Mouse (Mus musculus): ENCODE measurements around the gene Brca1. TPM values are rescaled to one million over a fixed set of nuclear protein-coding genes. Genes with fewer than 3 reads are reported as not detected.
"Not testable (repeated sequence)": the region's sequence is repeated elsewhere in the genome, so short reads cannot be mapped to it uniquely, and the experiment has no call there.

Brca1 gene
- polyA plus RNA-seq, 1 experiment from 2014 or later: 2.1 TPM

GRCm38 (mm10) chr11:101458217-101458616 lies 93.5 kb downstream of the Brca1 start:
- H3K36me3 ChIP-seq (ENCODE audit: inconsistent target): peaks cover 79% of the 10 kb centered on the region
- no peak overlapping the region for H3K27ac ChIP-seq
- 96% methylated on average over 12 of the region's 12 CpGs for WGBS (ENCODE audit: missing documents)
- no peak overlapping the region for H3K4me3 ChIP-seq (ENCODE audit: inconsistent target)
- H3K79me2 ChIP-seq (ENCODE audit: inconsistent target): peaks cover 84% of the 10 kb centered on the region

- no peak overlapping the region for H3K4me3 ChIP-seq (ENCODE audit: inconsistent target)
- H3K79me2 ChIP-seq (ENCODE audit: inconsistent target): peaks cover 84% of the 10 kb centered on the region
- H3K36me3 ChIP-seq (ENCODE audit: inconsistent target): peaks cover 83% of the 10 kb centered on the region
- no peak overlapping the region for H3K27ac ChIP-seq
- WGBS (ENCODE audit: missing documents): 88% methylated on average over 9 of the region's 9 CpGs
Measured at GRCm38 (mm10) chr11:101457631-101458030, 94.1 kb downstream of the Brca1 start.

- 92% methylated on average over 7 of the region's 7 CpGs for WGBS (ENCODE audit: missing documents)
- Histone ChIP-seq H3K27ac (no peak overlapping the region), H3K4me3 (ENCODE audit: inconsistent target) (no peak overlapping the region), H3K36me3 (ENCODE audit: inconsistent target) (peaks cover 74% of the 10 kb centered on the region), H3K79me2 (ENCODE audit: inconsistent target) (peaks cover 84% of the 10 kb centered on the region)
Measured at GRCm38 (mm10) chr11:101455627-101456026, 96.1 kb downstream of the Brca1 start.

GRCm38 (mm10) chr11:101454702-101455101 lies 97.1 kb downstream of the Brca1 start:
- Histone ChIP-seq H3K36me3 (ENCODE audit: inconsistent target) (peaks cover 65% of the 10 kb centered on the region), H3K27ac (no peak overlapping the region), H3K4me3 (ENCODE audit: inconsistent target) (no peak overlapping the region), H3K79me2 (ENCODE audit: inconsistent target) (peaks cover 84% of the 10 kb centered on the region)
- 89% methylated on average over 6 of the region's 6 CpGs for WGBS (ENCODE audit: missing documents)

- Histone ChIP-seq H3K4me3 (ENCODE audit: inconsistent target) (no peak overlapping the region), H3K27ac (no peak overlapping the region), H3K36me3 (ENCODE audit: inconsistent target) (peaks cover 41% of the 10 kb centered on the region), H3K79me2 (ENCODE audit: inconsistent target) (peaks cover 89% of the 10 kb centered on the region)
- WGBS (ENCODE audit: missing documents): 49% methylated on average over 10 of the region's 10 CpGs
Measured at GRCm38 (mm10) chr11:101452093-101452774, 99.5 kb downstream of the Brca1 start.

- 91% methylated on average over 4 of the region's 10 CpGs for WGBS (ENCODE audit: missing documents)
- Histone ChIP-seq H3K27ac (no peak overlapping the region), H3K4me3 (ENCODE audit: inconsistent target) (no peak overlapping the region), H3K79me2 (ENCODE audit: inconsistent target) (peaks cover 82% of the 10 kb centered on the region), H3K36me3 (ENCODE audit: inconsistent target) (peaks cover 34% of the 10 kb centered on the region)
Measured at GRCm38 (mm10) chr11:101451536-101451935, 100.2 kb downstream of the Brca1 start.

- Histone ChIP-seq H3K4me3 (ENCODE audit: inconsistent target) (no peak overlapping the region), H3K36me3 (ENCODE audit: inconsistent target) (peaks cover 26% of the 10 kb centered on the region; the same call in 1 of the 2 replicates), H3K27ac (no peak overlapping the region), H3K79me2 (ENCODE audit: inconsistent target) (peaks cover 70% of the 10 kb centered on the region)
- 100% methylated on average over 2 of the region's 3 CpGs for WGBS (ENCODE audit: missing documents)
Measured at GRCm38 (mm10) chr11:101450394-101450793, 101.4 kb downstream of the Brca1 start.

- Histone ChIP-seq H3K36me3 (ENCODE audit: inconsistent target) (peaks cover 23% of the 10 kb centered on the region; the same call in 1 of the 2 replicates), H3K79me2 (ENCODE audit: inconsistent target) (peaks cover 67% of the 10 kb centered on the region), H3K4me3 (ENCODE audit: inconsistent target) (peak overlapping the region; percentile 85), H3K27ac (peak overlapping the region; percentile 83; the same call in 1 of the 2 replicates)
- WGBS (ENCODE audit: missing documents): no CpG with 5 or more reads among the region's 4 CpGs
Measured at GRCm38 (mm10) chr11:101449596-101449995, 102.2 kb downstream of the Brca1 start.

- Histone ChIP-seq H3K4me3 (ENCODE audit: inconsistent target) (peak overlapping the region; percentile 85), H3K79me2 (ENCODE audit: inconsistent target) (peaks cover 67% of the 10 kb centered on the region), H3K36me3 (ENCODE audit: inconsistent target) (peaks cover 26% of the 10 kb centered on the region; the same call in 1 of the 2 replicates), H3K27ac (peak overlapping the region; percentile 83)
- WGBS (ENCODE audit: missing documents): 10% methylated on average over 4 of the region's 4 CpGs
Measured at GRCm38 (mm10) chr11:101448899-101449298, 102.9 kb downstream of the Brca1 start.

GRCm38 (mm10) chr11:101448274-101448746 lies 103.4 kb downstream of the Brca1 start, which contains the start of gene Ifi35:
Gene Ifi35 (plus strand): TSS chr11:101448407.
- WGBS (ENCODE audit: missing documents): 3% methylated on average over 10 of the region's 10 CpGs
- H3K4me3 ChIP-seq (ENCODE audit: inconsistent target): peak within 1 kb of the TSS; percentile 85
- peak within 1 kb of the TSS; percentile 83 for H3K27ac ChIP-seq
- peaks cover 31% of the 10 kb centered on the region; the same call in 1 of the 2 replicates for H3K36me3 ChIP-seq (ENCODE audit: inconsistent target)
- peaks cover 67% of the 10 kb centered on the region for H3K79me2 ChIP-seq (ENCODE audit: inconsistent target)

GRCm38 (mm10) chr11:101447786-101448185 lies 104.0 kb downstream of the Brca1 start:
- Histone ChIP-seq H3K79me2 (ENCODE audit: inconsistent target) (peaks cover 67% of the 10 kb centered on the region), H3K36me3 (ENCODE audit: inconsistent target) (peaks cover 27% of the 10 kb centered on the region; the same call in 1 of the 2 replicates), H3K4me3 (ENCODE audit: inconsistent target) (no peak overlapping the region), H3K27ac (peak overlapping the region; percentile 83)
- 88% methylated on average over 5 of the region's 5 CpGs for WGBS (ENCODE audit: missing documents)

- Histone ChIP-seq H3K79me2 (ENCODE audit: inconsistent target) (peaks cover 63% of the 10 kb centered on the region), H3K36me3 (ENCODE audit: inconsistent target) (peaks cover 18% of the 10 kb centered on the region; the same call in 1 of the 2 replicates)
- H3K4me3 ChIP-seq (ENCODE audit: inconsistent target); H3K27ac ChIP-seq: not testable (repeated sequence)
- 90% methylated on average over 2 of the region's 8 CpGs for WGBS (ENCODE audit: missing documents)
Measured at GRCm38 (mm10) chr11:101446860-101447259, 104.9 kb downstream of the Brca1 start.

GRCm38 (mm10) chr11:101446319-101446718 lies 105.4 kb downstream of the Brca1 start:
- 86% methylated on average over 1 of the region's 1 CpGs for WGBS (ENCODE audit: missing documents)
- Histone ChIP-seq H3K79me2 (ENCODE audit: inconsistent target) (peaks cover 57% of the 10 kb centered on the region), H3K27ac (no peak overlapping the region), H3K36me3 (ENCODE audit: inconsistent target) (peaks cover 18% of the 10 kb centered on the region; the same call in 1 of the 2 replicates), H3K4me3 (ENCODE audit: inconsistent target) (no peak overlapping the region)

- Histone ChIP-seq H3K27ac (peak overlapping the region; percentile 43), H3K36me3 (ENCODE audit: inconsistent target) (peaks cover 18% of the 10 kb centered on the region; the same call in 1 of the 2 replicates), H3K79me2 (ENCODE audit: inconsistent target) (peaks cover 27% of the 10 kb centered on the region), H3K4me3 (ENCODE audit: inconsistent target) (peak overlapping the region; percentile 95)
- WGBS (ENCODE audit: missing documents): 0% methylated on average over 14 of the region's 14 CpGs
Measured at GRCm38 (mm10) chr11:101442760-101443159, 109.0 kb downstream of the Brca1 start.

- Histone ChIP-seq H3K27ac (peak within 1 kb of the TSS; percentile 43), H3K36me3 (ENCODE audit: inconsistent target) (peaks cover 18% of the 10 kb centered on the region; the same call in 1 of the 2 replicates), H3K79me2 (ENCODE audit: inconsistent target) (peaks cover 27% of the 10 kb centered on the region), H3K4me3 (ENCODE audit: inconsistent target) (peak within 1 kb of the TSS; percentile 95)
- WGBS (ENCODE audit: missing documents): under 1% methylated on average over 42 of the region's 42 CpGs
Measured at GRCm38 (mm10) chr11:101442127-101442693, 109.5 kb downstream of the Brca1 start, which contains the start of gene Rpl27. Gene Rpl27 (plus strand): TSS chr11:101442298.

Data from macrophage (primary cell).